ENCODE assay signal across 32 mouse cellular contexts in the genomic region with DNA sequence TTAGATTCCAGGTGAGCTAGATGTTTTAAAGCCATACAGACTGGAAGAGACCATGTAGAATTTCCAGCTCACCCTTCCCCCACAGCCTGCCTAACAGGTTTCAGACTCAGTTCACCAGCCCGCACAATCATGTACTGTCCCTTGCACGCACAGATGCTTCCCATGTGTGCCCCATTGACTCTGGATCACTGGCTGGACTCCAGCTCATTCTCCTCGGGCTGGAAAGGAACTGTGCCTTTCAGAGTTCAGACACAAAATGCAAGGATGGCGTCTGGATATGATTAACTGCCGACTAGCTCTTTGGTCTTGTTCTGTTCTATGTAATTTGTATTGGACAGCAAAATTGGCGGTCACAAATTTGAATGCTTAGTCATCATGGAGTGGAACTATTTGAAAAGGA. TPM values are rescaled to one million over a fixed set of nuclear protein-coding genes. Genes with fewer than 3 reads are reported as not detected.
DNase-seq lines count a peak whose midpoint lies in the region; ATAC-seq lines count a peak whose summit lies in the region.
"Had no signal": no experiment of that assay in that cellular context is flagged by ENCODE, and none has a peak within 500 bp of the region (broad histone marks: within the 10 kb centered on the region; RNA-seq: fewer than 3 reads in every experiment).

No protein-coding gene starts in this region.

- no peaks in the 10 kb centered on the region for H3K36me3 ChIP-seq in neural tube, embryonic 11.5 days (ENCODE audit: control insufficient read depth, insufficient read depth, low read length)
- H3K36me3 ChIP-seq in neural tube, embryonic 15.5 days: no peaks in the 10 kb centered on the region
- H3K36me3 ChIP-seq in embryonic facial prominence, embryonic 10.5 days (replicated peaks): no peaks in the 10 kb centered on the region
- no peaks in the 10 kb centered on the region for H3K36me3 ChIP-seq in embryonic facial prominence, embryonic 15.5 days
- H3K36me3 ChIP-seq: heart, embryonic 10.5 days; heart, embryonic 15.5 days; hindbrain, embryonic 13.5 days; limb, embryonic 15.5 days; liver, embryonic 13.5 days; midbrain, embryonic 10.5 days; midbrain, embryonic 15.5 days had no signal

- peaks cover 4% of the 10 kb centered on the region; the same call in 1 of the 2 replicates for H3K4me1 ChIP-seq in neural tube, embryonic 11.5 days (ENCODE audit: control insufficient read depth, insufficient read depth, low read length)
- H3K4me1 ChIP-seq in neural tube, embryonic 15.5 days: no peaks in the 10 kb centered on the region
- H3K4me1 ChIP-seq in embryonic facial prominence, embryonic 10.5 days: peaks cover 32% of the 10 kb centered on the region
- peaks cover 10% of the 10 kb centered on the region; the same call in 1 of the 2 replicates for H3K4me1 ChIP-seq in embryonic facial prominence, embryonic 15.5 days
- H3K4me1 ChIP-seq: heart, embryonic 15.5 days; limb, embryonic 15.5 days; midbrain, embryonic 15.5 days had no signal

- WGBS in neural tube, embryonic 11.5 days: 63% methylated on average over 6 of the region's 6 CpGs
- 77% methylated on average over 6 of the region's 6 CpGs for WGBS in neural tube, embryonic 15.5 days
- WGBS in embryonic facial prominence, embryonic 10.5 days: 45% methylated on average over 6 of the region's 6 CpGs
- WGBS in embryonic facial prominence, embryonic 15.5 days: 28% methylated on average over 6 of the region's 6 CpGs

- no peak overlapping the region for H3K27ac ChIP-seq in neural tube, embryonic 11.5 days (ENCODE audit: low read depth, low read length)
- no peak overlapping the region for H3K27ac ChIP-seq in neural tube, embryonic 15.5 days (replicated peaks)
- 0 out of 2 replicates have a peak overlapping the region, but pooled peaks have one; percentile 45 for H3K27ac ChIP-seq in embryonic facial prominence, embryonic 10.5 days (replicated peaks)
- 0 out of 2 replicates have a peak overlapping the region, but pooled peaks have one; percentile 1 for H3K27ac ChIP-seq in embryonic facial prominence, embryonic 15.5 days (replicated peaks)
- H3K27ac ChIP-seq: heart, embryonic 10.5 days; heart, embryonic 15.5 days; hindbrain, embryonic 13.5 days; liver, embryonic 13.5 days; midbrain, embryonic 10.5 days; midbrain, embryonic 15.5 days had no signal

- H3K27me3 ChIP-seq in neural tube, embryonic 11.5 days (ENCODE audit: control insufficient read depth, insufficient read depth, low read length): no peaks in the 10 kb centered on the region
- H3K27me3 ChIP-seq in neural tube, embryonic 15.5 days (replicated peaks): no peaks in the 10 kb centered on the region
- no peaks in the 10 kb centered on the region for H3K27me3 ChIP-seq in embryonic facial prominence, embryonic 10.5 days (replicated peaks; ENCODE audit: low read depth, poor library complexity, severe bottlenecking)
- no peaks in the 10 kb centered on the region for H3K27me3 ChIP-seq in embryonic facial prominence, embryonic 15.5 days
- H3K27me3 ChIP-seq: heart, embryonic 15.5 days; hindbrain, embryonic 13.5 days; limb, embryonic 15.5 days; liver, embryonic 13.5 days; midbrain, embryonic 15.5 days had no signal

- H3K4me2 ChIP-seq in neural tube, embryonic 11.5 days (ENCODE audit: low read depth): no peak overlapping the region
- H3K4me2 ChIP-seq in neural tube, embryonic 15.5 days: no peak overlapping the region
- no peak overlapping the region for H3K4me2 ChIP-seq in embryonic facial prominence, embryonic 15.5 days (replicated peaks)
- H3K4me2 ChIP-seq: heart, embryonic 15.5 days; hindbrain, embryonic 13.5 days; limb, embryonic 15.5 days; liver, embryonic 13.5 days; midbrain, embryonic 15.5 days had no signal

- peak; percentile 16 for DNase-seq in neural tube, embryonic 11.5 days (ENCODE audit: low spot score)
- DNase-seq in embryonic facial prominence, embryonic 10.5 days (ENCODE audit: low spot score): peak; percentile 74
- DNase-seq in ovary, postnatal 14 days (ENCODE audit: low spot score): no peak
- no peak for DNase-seq in lung, adult 18-20 months
- DNase-seq: adrenal gland, adult 2 months; adrenal gland, postnatal 36 days; B cell, adult 2 months; cerebellum, adult 18-20 months; cerebellum, postnatal 25 days; gastrocnemius, postnatal 10 days; heart, postnatal 36 days; kidney, adult 9 months; kidney, postnatal 10 days; liver, embryonic 13.5 days; lung, adult 2 months; lung, postnatal 14 days; right cerebral cortex, postnatal 4 days had no signal

- no peak overlapping the region for H3K9ac ChIP-seq in neural tube, embryonic 11.5 days (ENCODE audit: low read length)
- no peak overlapping the region for H3K9ac ChIP-seq in neural tube, embryonic 15.5 days (replicated peaks)
- no peak overlapping the region for H3K9ac ChIP-seq in embryonic facial prominence, embryonic 15.5 days
- H3K9ac ChIP-seq: heart, embryonic 15.5 days; hindbrain, embryonic 13.5 days; limb, embryonic 15.5 days; liver, embryonic 13.5 days; midbrain, embryonic 15.5 days had no signal

- H3K9me3 ChIP-seq in neural tube, embryonic 11.5 days (ENCODE audit: control insufficient read depth, low read length): no peaks in the 10 kb centered on the region
- no peaks in the 10 kb centered on the region for H3K9me3 ChIP-seq in neural tube, embryonic 15.5 days (replicated peaks)
- H3K9me3 ChIP-seq in embryonic facial prominence, embryonic 10.5 days: 0 out of 2 replicates have a peak, but pooled peaks cover 6% of the 10 kb centered on the region
- H3K9me3 ChIP-seq in embryonic facial prominence, embryonic 15.5 days (replicated peaks): no peaks in the 10 kb centered on the region
- H3K9me3 ChIP-seq: heart, embryonic 10.5 days; heart, embryonic 15.5 days; hindbrain, embryonic 13.5 days; limb, embryonic 15.5 days; liver, embryonic 13.5 days; midbrain, embryonic 15.5 days had no signal

- ATAC-seq in neural tube, embryonic 11.5 days (ENCODE audit: insufficient read depth, low FRiP score, low TSS enrichment): no peak
- ATAC-seq in neural tube, embryonic 15.5 days (ENCODE audit: low FRiP score): no peak
- peak; percentile 51; the same call in 1 of the 2 replicates for ATAC-seq in embryonic facial prominence, embryonic 15.5 days (ENCODE audit: insufficient number of reproducible peaks, low FRiP score, low TSS enrichment, low read depth)
- ATAC-seq: activated CD4-positive, CD25-positive, alpha-beta regulatory T cell, adult 4 months; forebrain, embryonic 16.5 days; intestine, postnatal 0 days; midbrain, embryonic 15.5 days had no signal

- H3K4me3 ChIP-seq in neural tube, embryonic 11.5 days (ENCODE audit: low read depth, low read length): no peak overlapping the region
- H3K4me3 ChIP-seq in neural tube, embryonic 15.5 days (replicated peaks): no peak overlapping the region
- no peak overlapping the region for H3K4me3 ChIP-seq in embryonic facial prominence, embryonic 10.5 days
- H3K4me3 ChIP-seq in embryonic facial prominence, embryonic 15.5 days (replicated peaks): no peak overlapping the region
- H3K4me3 ChIP-seq: erythroblast, embryonic 14.5 days; heart, embryonic 10.5 days; heart, embryonic 15.5 days; hindbrain, embryonic 13.5 days; limb, embryonic 15.5 days; liver, embryonic 13.5 days; midbrain, embryonic 10.5 days; midbrain, embryonic 15.5 days had no signal

RNA-seq across cellular contexts. Expression of a gene that starts 22.6 kb away (rescaled TPM):
- 20.3 and 20.4 TPM in 2 replicates for polyA plus RNA-seq in neural tube, embryonic 11.5 days (2014; fragmentation: Nextera tagmentation; extraction: Ambion mirVana)
- polyA plus RNA-seq in neural tube, embryonic 15.5 days (2015; fragmentation: Nextera tagmentation; extraction: Ambion mirVana): 18.1 and 18.9 TPM in 2 replicates
- 18.1 and 20.4 TPM in 2 replicates for polyA plus RNA-seq in embryonic facial prominence, embryonic 10.5 days (2016; fragmentation: Nextera tagmentation; extraction: Ambion mirVana)
- polyA plus RNA-seq in embryonic facial prominence, embryonic 15.5 days (2015; fragmentation: Nextera tagmentation; extraction: Ambion mirVana): 12.7 and 13.7 TPM in 2 replicates

RNA-seq across cellular contexts. Expression of a gene that starts 30.9 kb away (rescaled TPM):
- polyA plus RNA-seq in neural tube, embryonic 11.5 days (2014; fragmentation: Nextera tagmentation; extraction: Ambion mirVana): not detected in 2 replicates
- polyA plus RNA-seq in neural tube, embryonic 15.5 days (2015; fragmentation: Nextera tagmentation; extraction: Ambion mirVana): not detected in 2 replicates
- polyA plus RNA-seq in embryonic facial prominence, embryonic 10.5 days (2016; fragmentation: Nextera tagmentation; extraction: Ambion mirVana): not detected in 2 replicates
- polyA plus RNA-seq in embryonic facial prominence, embryonic 15.5 days (2015; fragmentation: Nextera tagmentation; extraction: Ambion mirVana): 0.36 TPM in 1 of 2 replicates, not detected in the other
- polyA plus RNA-seq: activated CD4-positive, CD25-positive, alpha-beta regulatory T cell, adult 4 months; adrenal gland, adult 2 months; erythroblast, embryonic 14.5 days; forebrain, embryonic 11.5 days; forebrain, embryonic 16.5 days; heart, embryonic 15.5 days; intestine, postnatal 0 days; large intestine, adult 2 months; limb, embryonic 15.5 days; liver, embryonic 13.5 days; midbrain, embryonic 10.5 days; spleen, adult 2 months had no signal

Comparison
In these comparisons a context has a peak if more than half of its experiments do, and no peak if none do; other contexts are left out.
1. DNase-seq: peak in neural tube, embryonic 11.5 days (single experiment) and embryonic facial prominence, embryonic 10.5 days (single experiment); none in ovary, postnatal 14 days (single experiment) and lung, adult 18-20 months (0 of 2).
2. H3K27ac ChIP-seq: peak in embryonic facial prominence, embryonic 10.5 days (single experiment) and embryonic facial prominence, embryonic 15.5 days (single experiment); none in neural tube, embryonic 11.5 days (single experiment) and neural tube, embryonic 15.5 days (single experiment).